Mouse (Mus musculus): ENCODE results near the gene Efcab5. TPM values are rescaled to one million over a fixed set of nuclear protein-coding genes. Genes with fewer than 3 reads are reported as not detected.
A peak's percentile ranks its signal among the peaks of the same experiment; 100 is the strongest.
"Not testable (repeated sequence)": the region's sequence is repeated elsewhere in the genome, so short reads cannot be mapped to it uniquely, and the experiment has no call there.

Efcab5 gene
- polyA plus RNA-seq, 1 experiment: 1.1 TPM

DNA sequence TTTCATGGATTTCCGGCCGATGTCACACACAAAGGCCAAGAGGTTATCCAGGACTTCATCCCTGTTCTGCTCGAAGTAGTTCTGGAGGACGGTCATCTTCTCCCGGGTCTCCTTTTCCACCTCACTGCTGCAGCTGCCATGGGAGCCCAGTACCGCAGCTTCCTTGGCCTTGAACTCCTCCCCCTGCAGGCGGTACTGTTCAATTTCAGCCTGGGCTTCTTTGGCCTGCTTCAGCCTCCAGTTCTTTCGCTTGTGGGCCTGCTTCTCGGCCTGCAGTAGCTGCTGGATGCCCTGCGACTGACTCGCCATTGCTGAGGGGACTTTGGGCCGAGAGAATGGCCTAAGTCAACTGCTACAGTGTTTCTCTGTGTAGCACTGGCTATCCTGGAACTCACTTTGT lies 80.9 kb downstream of the Efcab5 start:
- 91% methylated on average over 12 of the region's 12 CpGs for WGBS
- not testable (repeated sequence) for H3K4me1 ChIP-seq (replicated peaks; ENCODE audit: control insufficient read depth, insufficient read depth, low read length); H3K27me3 ChIP-seq (ENCODE audit: control insufficient read depth, insufficient read depth, low read length); DNase-seq; H3K27ac ChIP-seq (ENCODE audit: control insufficient read depth, insufficient read depth, low read length); H3K4me3 ChIP-seq (ENCODE audit: control insufficient read depth, insufficient read depth, low read length); H3K36me3 ChIP-seq (ENCODE audit: control insufficient read depth, insufficient read depth, low read length)
- 0 out of 2 replicates have a peak, but pooled peaks have one; percentile 16 for TF ChIP-seq CTCF (IDR thresholded peaks at IDR 0.05; ENCODE audit: borderline replicate concordance, control insufficient read depth, extremely low read depth, insufficient read depth, low read length, poor library complexity)

- no peak for TF ChIP-seq CTCF (IDR thresholded peaks at IDR 0.05; ENCODE audit: borderline replicate concordance, control insufficient read depth, extremely low read depth, insufficient read depth, low read length, poor library complexity)
- no peak for TF ChIP-seq POLR2A (IDR thresholded peaks at IDR 0.05; ENCODE audit: control insufficient read depth, extremely low read depth, insufficient read depth, low read length, poor library complexity)
- H3K27me3 ChIP-seq (ENCODE audit: control insufficient read depth, insufficient read depth, low read length): no peaks in the 10 kb centered on the region
- 95% methylated on average over 6 of the region's 6 CpGs for WGBS
- H3K4me3 ChIP-seq (ENCODE audit: control insufficient read depth, insufficient read depth, low read length): no peak overlapping the region
- no peaks in the 10 kb centered on the region for H3K36me3 ChIP-seq (ENCODE audit: control insufficient read depth, insufficient read depth, low read length)
- H3K4me1 ChIP-seq (replicated peaks; ENCODE audit: control insufficient read depth, insufficient read depth, low read length): no peaks in the 10 kb centered on the region
- no peak for DNase-seq
- no peak overlapping the region for H3K27ac ChIP-seq (ENCODE audit: control insufficient read depth, insufficient read depth, low read length)
These were observed 81.8 kb downstream of the Efcab5 start for GRCm38 (mm10) chr11:77106961-77107360.

DNA sequence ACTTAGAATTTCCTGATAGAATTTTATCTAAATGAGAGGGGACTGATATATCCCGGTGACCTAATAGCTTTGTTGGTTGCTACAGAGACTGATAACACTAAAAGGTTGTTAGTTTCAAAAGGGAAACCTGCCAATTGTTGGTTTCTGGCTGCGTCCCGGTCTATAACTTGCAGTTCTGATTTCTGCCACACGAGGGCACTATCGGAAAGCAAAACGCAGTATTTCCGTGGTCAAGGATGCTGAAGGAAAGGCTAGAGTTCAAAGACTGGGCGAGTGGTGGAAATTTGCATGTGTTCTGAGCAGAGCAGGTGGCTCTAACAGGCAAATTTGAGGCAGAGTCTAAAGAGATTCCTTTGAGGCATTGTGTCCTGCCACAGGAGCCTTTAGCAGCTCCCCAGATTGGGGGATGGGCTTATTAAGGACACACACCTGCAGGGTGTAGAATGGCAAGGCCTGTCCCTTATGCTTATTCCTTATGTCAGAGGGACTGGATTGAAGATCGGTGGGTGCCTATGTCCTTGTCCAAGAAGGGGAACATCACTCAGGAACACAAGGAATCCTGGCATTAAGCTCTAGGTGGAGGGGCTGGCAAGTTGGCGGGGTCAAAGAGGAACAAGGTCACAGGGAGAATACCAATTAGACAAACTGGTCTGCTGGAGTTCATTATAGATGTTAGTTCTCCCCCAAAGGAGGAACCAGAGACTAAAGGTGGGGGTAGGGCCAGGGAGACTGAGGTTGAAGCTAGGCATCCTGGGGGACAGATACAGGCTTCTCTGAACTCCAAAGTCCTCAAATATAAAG lies 88.4 kb downstream of the Efcab5 start:
- Histone ChIP-seq H3K36me3 (ENCODE audit: control insufficient read depth, insufficient read depth, low read length) (no peaks in the 10 kb centered on the region), H3K4me1 (replicated peaks; ENCODE audit: control insufficient read depth, insufficient read depth, low read length) (no peaks in the 10 kb centered on the region), H3K4me3 (ENCODE audit: control insufficient read depth, insufficient read depth, low read length) (no peak overlapping the region), H3K27me3 (ENCODE audit: control insufficient read depth, insufficient read depth, low read length) (no peaks in the 10 kb centered on the region), H3K27ac (ENCODE audit: control insufficient read depth, insufficient read depth, low read length) (no peak overlapping the region)
- DNase-seq: peak; percentile 75
- WGBS: 16% methylated on average over 10 of the region's 10 CpGs
- TF ChIP-seq POLR2A (IDR thresholded peaks at IDR 0.05; ENCODE audit: control insufficient read depth, extremely low read depth, insufficient read depth, low read length, poor library complexity) (no peak), CTCF (IDR thresholded peaks at IDR 0.05; ENCODE audit: borderline replicate concordance, control insufficient read depth, extremely low read depth, insufficient read depth, low read length, poor library complexity) (no peak)

GRCm38 (mm10) chr11:77098332-77098972 lies 90.3 kb downstream of the Efcab5 start:
- Histone ChIP-seq H3K36me3 (ENCODE audit: control insufficient read depth, insufficient read depth, low read length) (no peaks in the 10 kb centered on the region), H3K27me3 (ENCODE audit: control insufficient read depth, insufficient read depth, low read length) (no peaks in the 10 kb centered on the region), H3K4me3 (ENCODE audit: control insufficient read depth, insufficient read depth, low read length) (no peak overlapping the region), H3K4me1 (replicated peaks; ENCODE audit: control insufficient read depth, insufficient read depth, low read length) (no peaks in the 10 kb centered on the region), H3K27ac (ENCODE audit: control insufficient read depth, insufficient read depth, low read length) (no peak overlapping the region)
- DNase-seq: no peak
- 91% methylated on average over 19 of the region's 19 CpGs for WGBS
- TF ChIP-seq POLR2A (IDR thresholded peaks at IDR 0.05; ENCODE audit: control insufficient read depth, extremely low read depth, insufficient read depth, low read length, poor library complexity) (no peak), CTCF (IDR thresholded peaks at IDR 0.05; ENCODE audit: borderline replicate concordance, control insufficient read depth, extremely low read depth, insufficient read depth, low read length, poor library complexity) (no peak)

DNA sequence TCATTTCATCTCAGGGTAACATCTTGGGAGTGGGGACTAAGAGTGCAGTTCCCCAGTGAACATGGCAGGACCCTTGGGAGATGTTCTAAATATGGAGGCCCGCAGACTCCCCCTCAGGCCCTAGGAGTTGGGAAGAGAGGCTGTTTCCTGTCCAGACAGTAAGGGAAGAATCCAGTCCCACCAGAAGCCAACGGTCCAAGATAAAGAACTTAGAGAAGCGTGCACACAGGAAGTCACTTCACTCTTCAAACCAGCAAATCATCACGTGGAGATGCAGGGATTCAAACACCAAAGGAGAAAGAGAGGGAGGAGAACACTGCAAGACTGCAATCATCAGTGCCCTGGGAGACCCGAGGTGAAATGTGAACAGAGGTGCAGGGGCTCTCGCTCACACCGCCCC lies 91.8 kb downstream of the Efcab5 start:
- 58% methylated on average over 7 of the region's 7 CpGs for WGBS
- no peaks in the 10 kb centered on the region for H3K36me3 ChIP-seq (ENCODE audit: control insufficient read depth, insufficient read depth, low read length)
- H3K4me3 ChIP-seq (ENCODE audit: control insufficient read depth, insufficient read depth, low read length): no peak overlapping the region
- TF ChIP-seq POLR2A (IDR thresholded peaks at IDR 0.05; ENCODE audit: control insufficient read depth, extremely low read depth, insufficient read depth, low read length, poor library complexity) (no peak), CTCF (IDR thresholded peaks at IDR 0.05; ENCODE audit: borderline replicate concordance, control insufficient read depth, extremely low read depth, insufficient read depth, low read length, poor library complexity) (no peak)
- no peak for DNase-seq
- H3K27ac ChIP-seq (ENCODE audit: control insufficient read depth, insufficient read depth, low read length): no peak overlapping the region
- peaks cover 2% of the 10 kb centered on the region; the same call in 1 of the 2 replicates for H3K4me1 ChIP-seq (replicated peaks; ENCODE audit: control insufficient read depth, insufficient read depth, low read length)
- H3K27me3 ChIP-seq (ENCODE audit: control insufficient read depth, insufficient read depth, low read length): no peaks in the 10 kb centered on the region

DNA sequence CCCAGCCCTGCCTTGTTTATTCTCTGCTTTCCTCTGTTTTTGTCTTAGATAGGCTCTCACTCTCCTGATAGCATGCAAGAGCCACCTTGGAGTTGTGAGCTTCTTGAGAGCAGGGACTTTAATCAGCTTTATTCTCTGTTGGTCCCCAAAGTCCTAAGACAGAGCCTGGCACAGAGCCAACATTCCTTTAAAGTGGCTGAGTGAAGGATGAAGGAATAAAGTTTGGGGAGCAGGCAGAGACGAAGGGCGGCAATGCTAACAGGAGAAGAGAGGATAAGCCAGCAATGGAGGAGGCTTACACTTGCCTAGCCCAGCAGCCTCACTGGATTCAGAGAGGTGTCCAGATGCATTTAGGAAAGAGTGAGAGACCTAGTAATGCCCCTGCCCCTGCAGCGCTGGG lies 92.2 kb downstream of the Efcab5 start:
- Histone ChIP-seq H3K4me1 (replicated peaks; ENCODE audit: control insufficient read depth, insufficient read depth, low read length) (peaks cover 2% of the 10 kb centered on the region; the same call in 1 of the 2 replicates), H3K36me3 (ENCODE audit: control insufficient read depth, insufficient read depth, low read length) (no peaks in the 10 kb centered on the region), H3K4me3 (ENCODE audit: control insufficient read depth, insufficient read depth, low read length) (no peak overlapping the region), H3K27ac (ENCODE audit: control insufficient read depth, insufficient read depth, low read length) (no peak overlapping the region), H3K27me3 (ENCODE audit: control insufficient read depth, insufficient read depth, low read length) (no peaks in the 10 kb centered on the region)
- DNase-seq: no peak
- TF ChIP-seq CTCF (IDR thresholded peaks at IDR 0.05; ENCODE audit: borderline replicate concordance, control insufficient read depth, extremely low read depth, insufficient read depth, low read length, poor library complexity) (no peak), POLR2A (IDR thresholded peaks at IDR 0.05; ENCODE audit: control insufficient read depth, extremely low read depth, insufficient read depth, low read length, poor library complexity) (no peak)
- WGBS: 97% methylated on average over 3 of the region's 3 CpGs
